Mouse (Mus musculus) hindbrain, embryonic 14.5 days (tissue): ENCODE results near the gene Ubn2. TPM values are rescaled to one million over a fixed set of nuclear protein-coding genes. Genes with fewer than 3 reads are reported as not detected.
"Not testable (repeated sequence)": the region's sequence is repeated elsewhere in the genome, so short reads cannot be mapped to it uniquely, and the experiment has no call there.

Experiments used
- ATAC-seq: fragments of 200-750 bp; cut with Nextera tagmentation; 2 replicates; pipeline ENCODE4 v1.8.0; 2017; ENCODE audit warnings: moderate number of reproducible peaks, mild to moderate bottlenecking, moderate TSS enrichment, moderate library complexity; ENCODE audit not compliant: low FRiP score
- DNase-seq: peaks from one replicate; pipeline ENCODE4 v3.0.0-alpha.2; 2015; ENCODE audit warnings: low spot score
- H3K27ac ChIP-seq: fragments of 300-500 bp; sonication (generic); 2 replicates; pipeline ENCODE4 v1.5.1; 2014; ENCODE audit warnings: mild to moderate bottlenecking, moderate library complexity
- H3K27me3 ChIP-seq: fragments of 300-500 bp; sonication (generic); 2 replicates; pipeline ENCODE4 v1.6.1; 2014; ENCODE audit warnings: mild to moderate bottlenecking, low read length, mixed read lengths; ENCODE audit not compliant: control insufficient read depth, insufficient read depth
- H3K36me3 ChIP-seq: fragments of 300-500 bp; sonication (generic); replicated peaks from 2 replicates; pipeline ENCODE4 v1.6.1; 2014; ENCODE audit not compliant: control insufficient read depth, insufficient read depth
- H3K4me1 ChIP-seq: fragments of 300-500 bp; sonication (generic); replicated peaks from 2 replicates; pipeline ENCODE4 v1.6.1; 2014; ENCODE audit warnings: antibody characterized with exemption, low read length, mixed read lengths; ENCODE audit not compliant: control insufficient read depth, insufficient read depth
- H3K4me2 ChIP-seq: fragments of 300-500 bp; sonication (generic); replicated peaks from 2 replicates; pipeline ENCODE4 v1.6.1; 2014; ENCODE audit warnings: mild to moderate bottlenecking, moderate library complexity
- H3K4me3 ChIP-seq: fragments of 300-500 bp; sonication (generic); replicated peaks from 2 replicates; pipeline ENCODE4 v1.5.1; 2014; ENCODE audit warnings: mild to moderate bottlenecking, low read length
- H3K9ac ChIP-seq: fragments of 300-500 bp; sonication (generic); 2 replicates; pipeline ENCODE4 v1.6.1; 2014
- H3K9me3 ChIP-seq: fragments of 300-500 bp; sonication (generic); 2 replicates; pipeline ENCODE4 v1.6.1; 2016; ENCODE audit warnings: low read length; ENCODE audit not compliant: control insufficient read depth
- WGBS: fragments of 180-500 bp; shearing (Covaris S2); extraction: QIAGEN DNeasy Blood & Tissue Kit; methylation state at CpG from one replicate; pipeline ENCODE4 v1.1.7; 2014; 5-methylcytosine and 5-hydroxymethylcytosine counted together
- polyA plus RNA-seq: library from polyadenylated mRNA; unstranded; fragments of >200 nt; fragmentation: Nextera tagmentation; extraction: Ambion mirVana; gene quantifications from 2 replicates; pipeline ENCODE4 v1.2.1, GENCODE M21; 2014

The Ubn2 gene
- polyA plus RNA-seq, 1 experiment from 2014 or later: 21.3 TPM

DNA sequence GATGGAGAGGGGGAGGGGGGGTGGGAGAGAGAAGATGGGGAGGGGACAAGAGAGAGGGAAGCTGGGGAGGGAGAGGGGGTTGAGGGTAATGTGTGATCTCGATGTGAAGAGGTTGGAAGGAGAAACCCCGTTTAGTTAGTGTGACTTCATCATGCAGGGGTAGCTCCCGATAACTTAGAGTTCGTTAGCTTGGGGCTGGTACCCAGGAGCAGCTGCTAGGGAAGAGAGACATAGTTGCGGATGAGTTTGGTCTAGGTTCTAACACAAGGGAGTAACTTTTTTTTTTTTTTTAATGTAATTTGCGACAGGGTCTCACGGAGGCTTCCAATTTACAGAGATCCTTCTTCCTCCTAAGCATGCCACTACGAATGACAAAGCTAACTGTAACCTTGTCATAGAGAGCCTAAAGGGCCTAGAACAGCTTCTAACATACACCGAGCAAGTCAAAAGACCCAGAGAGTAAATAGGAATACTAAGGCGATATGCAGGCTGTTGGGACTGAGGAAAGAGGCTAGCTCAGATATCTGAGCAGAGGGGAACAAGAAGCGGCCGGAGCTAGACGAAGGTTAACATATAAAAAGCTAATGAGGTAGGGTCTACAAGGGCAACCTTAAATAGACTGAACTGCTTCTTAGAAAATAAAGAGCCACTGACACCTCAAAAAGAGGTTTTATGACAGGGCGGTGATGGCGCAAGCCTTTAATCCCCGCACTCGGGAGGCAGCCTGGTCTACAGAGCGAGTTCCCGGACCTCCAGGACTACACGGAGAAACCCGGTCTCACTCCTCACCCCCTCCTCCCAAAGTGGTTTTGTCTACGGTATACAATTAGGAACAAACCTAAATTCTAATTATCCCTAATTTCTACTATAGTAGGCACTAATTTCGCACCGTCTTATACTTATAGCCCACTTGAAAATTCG lies 99.0 kb downstream of the Ubn2 start:
- peak; percentile 48 for DNase-seq
- H3K27me3 ChIP-seq: no peaks in the 10 kb centered on the region
- WGBS: 6% methylated on average over 25 of the region's 25 CpGs
- peak overlapping the region; percentile 65 for H3K9ac ChIP-seq
- H3K4me2 ChIP-seq: peak overlapping the region; percentile 72
- peak overlapping the region; percentile 77 for H3K4me3 ChIP-seq
- ATAC-seq: peak; percentile 28; the same call in 1 of the 2 replicates
- H3K9me3 ChIP-seq: no peaks in the 10 kb centered on the region
- H3K27ac ChIP-seq: peak overlapping the region; percentile 93
- peaks cover 10% of the 10 kb centered on the region; the same call in 1 of the 2 replicates for H3K4me1 ChIP-seq
- no peaks in the 10 kb centered on the region for H3K36me3 ChIP-seq

DNA sequence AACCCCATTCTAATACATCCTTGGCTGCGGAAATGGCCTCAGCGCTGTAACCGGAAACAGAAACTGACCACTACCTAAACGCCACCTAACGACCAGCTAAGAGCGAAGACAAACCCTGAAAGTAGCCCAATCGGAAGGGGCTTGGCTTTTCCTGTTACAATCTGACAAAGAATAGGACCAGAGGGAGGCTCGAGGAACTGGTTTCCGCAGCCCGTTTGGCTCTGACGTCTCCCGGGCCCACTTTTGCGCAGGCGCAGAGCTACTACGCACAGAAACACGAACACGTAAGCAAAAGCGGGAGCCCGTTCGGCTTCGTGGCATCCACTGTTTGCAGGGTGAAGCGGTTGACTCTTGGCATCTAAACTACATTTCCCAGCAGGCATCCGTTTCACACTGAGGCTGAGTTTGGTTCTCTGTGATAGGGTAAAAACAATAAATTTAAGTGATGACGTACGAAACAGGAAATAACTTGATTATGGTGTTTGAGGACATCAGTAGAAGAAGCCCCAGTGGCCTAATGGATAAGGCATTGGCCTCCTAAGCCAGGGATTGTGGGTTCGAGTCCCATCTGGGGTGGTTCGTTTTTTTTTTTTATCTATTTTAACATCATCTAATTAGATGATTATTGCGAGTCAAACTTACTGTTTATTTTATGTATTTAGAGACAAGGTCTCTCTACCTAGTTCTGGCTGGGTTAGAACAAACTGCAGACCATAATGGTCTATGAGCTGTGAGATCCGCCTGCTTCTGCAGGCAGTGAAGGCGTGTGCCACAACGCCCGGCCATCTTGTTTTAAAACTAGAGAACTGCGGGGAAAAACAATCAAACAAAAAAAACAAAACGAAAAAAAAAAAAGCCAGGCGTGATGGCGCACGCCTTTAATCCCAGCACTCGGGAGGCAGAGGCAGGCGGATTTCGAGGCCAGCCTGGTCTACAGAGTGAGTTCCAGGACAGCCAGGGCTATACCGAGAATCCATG lies 100.0 kb downstream of the Ubn2 start, which contains the start of gene Fmc1:
Gene Fmc1 (plus strand): TSS at position 75 of the 978 bp plus-strand sequence.
- Histone ChIP-seq H3K4me1 (peaks cover 10% of the 10 kb centered on the region; the same call in 1 of the 2 replicates), H3K9ac (peak within 1 kb of the TSS; percentile 81), H3K4me3 (peak within 1 kb of the TSS; percentile 77), H3K27ac (peak within 1 kb of the TSS; percentile 93), H3K27me3 (no peaks in the 10 kb centered on the region), H3K4me2 (peak within 1 kb of the TSS; percentile 72), H3K36me3 (no peaks in the 10 kb centered on the region; the same call in 1 of the 2 replicates), H3K9me3 (no peaks in the 10 kb centered on the region)
- 5% methylated on average over 41 of the region's 41 CpGs for WGBS
- DNase-seq (peak; percentile 100), ATAC-seq (peak; percentile 92)

DNA sequence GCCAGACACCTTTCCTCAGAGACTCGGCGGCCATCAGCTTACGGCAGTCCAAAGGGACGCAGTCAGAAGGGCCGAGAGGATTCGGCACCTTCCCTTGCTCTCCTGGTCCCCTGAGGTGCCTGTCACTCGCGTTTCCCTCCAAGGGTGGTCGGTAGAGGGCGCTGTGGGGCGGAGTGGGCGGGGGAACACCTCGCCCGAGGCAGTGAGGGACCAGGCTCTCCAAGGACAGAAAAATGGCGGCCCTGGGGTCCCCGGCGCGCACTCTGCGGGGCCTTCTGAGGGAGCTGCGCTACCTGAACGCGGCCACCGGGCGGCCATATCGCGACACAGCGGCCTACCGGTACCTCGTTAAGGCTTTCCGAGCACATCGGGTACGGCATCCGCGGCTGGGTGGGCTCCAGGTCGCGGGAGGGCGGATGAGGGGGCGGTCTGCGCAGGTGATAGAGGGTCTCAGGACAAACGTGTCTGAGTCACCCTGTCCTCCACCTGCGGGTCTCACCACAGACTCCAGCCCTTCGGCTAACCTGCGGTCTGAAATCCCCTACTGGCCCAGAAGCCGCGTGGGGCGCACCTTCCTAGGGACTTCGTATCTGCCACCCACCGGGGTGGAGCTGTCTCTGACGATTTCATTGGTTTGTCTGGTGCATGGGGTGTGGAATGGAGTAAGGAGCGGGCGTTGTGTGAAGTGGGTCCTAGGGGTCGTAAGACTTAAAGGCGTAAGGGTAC lies 101.1 kb downstream of the Ubn2 start:
- under 1% methylated on average over 53 of the region's 53 CpGs for WGBS
- no peaks in the 10 kb centered on the region for H3K9me3 ChIP-seq
- H3K9ac ChIP-seq: peak overlapping the region; percentile 81
- peak overlapping the region; percentile 72 for H3K4me2 ChIP-seq
- H3K27me3 ChIP-seq: no peaks in the 10 kb centered on the region
- DNase-seq (peak; percentile 98), ATAC-seq (peak; percentile 69)
- H3K4me3 ChIP-seq: peak overlapping the region; percentile 77
- peaks cover 10% of the 10 kb centered on the region; the same call in 1 of the 2 replicates for H3K36me3 ChIP-seq
- H3K4me1 ChIP-seq: peaks cover 10% of the 10 kb centered on the region; the same call in 1 of the 2 replicates
- H3K27ac ChIP-seq: peak overlapping the region; percentile 93

DNA sequence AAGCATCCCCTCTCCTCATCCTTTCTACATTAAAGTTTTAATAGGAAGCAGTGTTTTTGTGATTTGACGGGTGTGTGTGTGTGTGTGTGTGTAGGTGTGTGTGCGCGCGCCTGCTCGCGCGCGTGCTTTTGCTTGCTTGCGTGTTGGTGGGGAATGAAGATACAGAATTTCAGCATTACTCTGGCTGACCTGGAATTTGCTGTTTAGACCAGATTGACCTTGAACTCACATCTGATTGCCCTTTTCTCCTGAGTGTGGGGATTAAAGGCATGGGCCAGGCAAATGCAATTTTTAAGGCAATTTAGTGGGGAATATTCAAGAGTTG lies 101.6 kb downstream of the Ubn2 start:
- H3K27me3 ChIP-seq: no peaks in the 10 kb centered on the region
- peak overlapping the region; percentile 93 for H3K27ac ChIP-seq
- peak overlapping the region; percentile 77 for H3K4me3 ChIP-seq
- DNase-seq (no peak), ATAC-seq (no peak)
- peak overlapping the region; percentile 72 for H3K4me2 ChIP-seq
- H3K9ac ChIP-seq: peak overlapping the region; percentile 81
- WGBS: under 1% methylated on average over 9 of the region's 9 CpGs
- H3K36me3 ChIP-seq: peaks cover 15% of the 10 kb centered on the region; the same call in 1 of the 2 replicates
- no peaks in the 10 kb centered on the region for H3K9me3 ChIP-seq
- H3K4me1 ChIP-seq: peaks cover 10% of the 10 kb centered on the region; the same call in 1 of the 2 replicates

DNA sequence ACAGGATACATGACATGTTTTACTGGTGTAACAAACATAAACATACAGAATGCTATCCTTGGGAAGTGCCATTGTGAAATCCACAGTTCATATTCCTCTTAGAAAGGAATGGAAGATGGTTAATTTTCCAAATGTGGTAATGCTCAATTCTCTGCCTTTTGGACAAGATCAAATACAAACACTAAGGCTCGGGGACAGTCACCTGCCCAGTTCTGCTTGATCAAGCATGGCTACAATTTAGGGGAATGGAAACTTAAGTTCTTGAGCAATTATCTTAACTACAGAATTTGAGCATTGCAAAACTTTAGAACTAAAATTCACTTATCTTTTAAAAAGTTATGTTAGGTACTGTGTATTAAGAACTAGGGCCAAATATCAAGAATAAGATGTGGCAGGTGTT lies 102.0 kb downstream of the Ubn2 start:
- H3K4me2 ChIP-seq: peak overlapping the region; percentile 72
- peak overlapping the region; percentile 77 for H3K4me3 ChIP-seq
- WGBS: 80% methylated on average over 1 of the region's 1 CpGs
- peaks cover 19% of the 10 kb centered on the region; the same call in 1 of the 2 replicates for H3K36me3 ChIP-seq
- H3K9me3 ChIP-seq: no peaks in the 10 kb centered on the region
- no peaks in the 10 kb centered on the region for H3K27me3 ChIP-seq
- peaks cover 10% of the 10 kb centered on the region; the same call in 1 of the 2 replicates for H3K4me1 ChIP-seq
- peak overlapping the region; percentile 81 for H3K9ac ChIP-seq
- H3K27ac ChIP-seq: peak overlapping the region; percentile 93
- DNase-seq (no peak), ATAC-seq (no peak)

DNA sequence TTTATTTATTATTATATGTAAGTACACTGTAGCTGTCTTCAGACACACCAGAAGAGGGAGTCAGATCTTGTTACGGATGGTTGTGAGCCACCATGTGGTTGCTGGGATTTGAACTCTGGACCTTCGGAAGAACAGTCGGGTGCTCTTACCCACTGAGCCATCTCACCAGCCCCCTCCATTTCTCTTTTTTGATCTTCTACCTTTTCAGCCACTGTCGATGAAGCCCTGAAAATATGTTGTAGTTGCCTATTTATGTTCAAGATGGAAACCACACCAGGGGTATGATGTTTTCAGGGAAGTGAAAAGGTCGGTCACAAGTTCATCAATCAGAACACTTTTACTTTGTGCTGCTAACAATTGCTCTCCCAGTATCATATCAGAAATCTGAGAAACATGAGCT lies 110.4 kb downstream of the Ubn2 start:
- H3K4me3 ChIP-seq: not testable (repeated sequence)

DNA sequence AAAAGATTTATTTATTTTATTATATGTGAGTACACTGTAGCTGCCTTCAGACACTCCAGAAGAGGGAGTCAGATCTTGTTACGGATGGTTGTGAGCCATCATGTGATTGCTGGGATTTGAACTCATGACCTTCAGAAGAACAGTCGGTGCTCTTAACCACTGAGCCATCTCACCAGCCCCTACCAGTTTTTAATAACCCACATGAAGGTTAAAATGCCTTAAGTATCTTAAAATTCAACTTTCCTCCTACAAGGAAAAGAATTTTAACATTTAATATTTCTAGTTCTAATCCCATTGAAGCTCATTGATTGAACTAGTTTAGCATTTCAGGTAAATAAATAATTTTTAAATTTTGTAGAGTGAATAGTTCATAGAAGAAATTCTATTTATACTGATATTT lies 113.3 kb downstream of the Ubn2 start:
- H3K4me2 ChIP-seq, H3K4me3 ChIP-seq, DNase-seq, H3K27ac ChIP-seq, H3K27me3 ChIP-seq, H3K4me1 ChIP-seq, H3K9me3 ChIP-seq, H3K9ac ChIP-seq, H3K36me3 ChIP-seq, ATAC-seq: not testable (repeated sequence)
- 94% methylated on average over 2 of the region's 2 CpGs for WGBS

More for the DNA sequence above, 110.4 kb downstream of the Ubn2 start:
- H3K9ac ChIP-seq, ATAC-seq, H3K27me3 ChIP-seq, H3K4me2 ChIP-seq, H3K4me1 ChIP-seq, H3K9me3 ChIP-seq, DNase-seq, H3K27ac ChIP-seq: not testable (repeated sequence)
- peaks cover 20% of the 10 kb centered on the region; the same call in 1 of the 2 replicates for H3K36me3 ChIP-seq
- 97% methylated on average over 4 of the region's 5 CpGs for WGBS

DNA sequence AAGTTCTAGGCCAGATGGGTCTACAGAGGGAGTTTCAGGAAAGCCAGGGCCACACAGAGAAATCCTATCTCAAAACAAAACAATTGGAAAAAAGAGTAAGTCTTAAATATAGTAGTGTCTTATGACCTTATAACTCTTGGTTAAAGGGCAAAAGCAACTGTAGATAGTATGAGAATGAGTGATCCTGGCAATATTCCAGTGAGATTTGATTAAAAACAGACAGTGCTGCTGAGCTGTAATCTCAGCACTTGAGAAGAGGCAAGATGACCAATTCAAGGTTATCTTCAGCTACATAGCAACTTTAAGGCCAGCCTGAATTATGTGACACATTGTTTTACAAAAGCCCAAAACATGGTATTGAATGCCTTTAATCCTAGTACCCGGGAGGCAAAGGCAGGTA lies 114.0 kb downstream of the Ubn2 start:
- no peak for ATAC-seq
- Histone ChIP-seq H3K4me1 (0 out of 2 replicates have a peak, but pooled peaks cover 3% of the 10 kb centered on the region), H3K9me3 (no peaks in the 10 kb centered on the region), H3K36me3 (no peaks in the 10 kb centered on the region), H3K27me3 (no peaks in the 10 kb centered on the region), H3K27ac (no peak overlapping the region), H3K9ac (no peak overlapping the region), H3K4me2 (no peak overlapping the region), H3K4me3 (no peak overlapping the region)
- no peak for DNase-seq
- 85% methylated on average over 1 of the region's 1 CpGs for WGBS
